Mouse (Mus musculus): ENCODE results near the gene Palm2.

Gene Palm2

DNA sequence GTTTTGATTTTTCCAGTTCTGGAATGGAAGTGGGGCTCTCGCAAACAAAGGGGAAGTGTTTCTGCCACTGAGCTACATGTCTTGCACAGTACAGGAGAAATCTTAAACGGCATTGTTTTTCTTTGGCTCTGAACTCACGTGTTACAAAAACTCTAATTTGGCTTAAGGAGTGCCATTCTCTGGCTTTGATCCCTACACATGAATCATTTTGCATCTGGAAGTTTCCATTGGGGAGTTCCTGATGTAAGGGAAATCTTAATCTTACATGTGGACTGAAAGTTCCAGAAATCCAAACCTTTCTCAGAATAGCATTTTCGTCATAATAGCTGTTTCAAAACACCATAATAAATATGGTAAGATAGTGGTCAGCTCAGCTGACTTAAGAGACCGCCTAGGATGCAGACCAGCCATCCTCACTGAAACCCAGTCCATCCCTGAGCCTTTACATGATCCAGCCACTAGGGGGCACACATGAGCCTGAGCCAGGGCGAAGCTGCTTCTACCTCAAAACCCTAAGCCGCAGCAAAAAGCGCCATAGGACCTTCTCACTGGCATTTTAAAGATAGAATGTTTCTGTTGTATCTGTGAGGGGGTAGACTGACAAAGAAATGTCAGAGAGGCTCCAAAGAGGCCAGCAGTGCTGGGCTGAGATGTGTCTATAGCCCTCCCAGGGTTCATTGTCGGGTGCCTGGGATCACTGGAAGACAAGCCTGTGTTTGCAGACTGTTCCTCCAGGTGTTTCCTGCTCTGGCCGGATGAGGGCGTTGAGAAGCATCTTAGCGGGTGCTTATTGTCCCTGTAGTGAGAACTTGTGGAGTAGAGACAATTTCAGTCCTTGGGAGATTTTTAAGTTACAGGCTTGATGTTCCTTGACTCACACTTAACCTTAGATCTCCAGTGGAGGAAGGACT is 239.2 kb downstream of the Palm2 start:
- DNase-seq (ENCODE audit: low spot score) = peak; percentile 66

DNA sequence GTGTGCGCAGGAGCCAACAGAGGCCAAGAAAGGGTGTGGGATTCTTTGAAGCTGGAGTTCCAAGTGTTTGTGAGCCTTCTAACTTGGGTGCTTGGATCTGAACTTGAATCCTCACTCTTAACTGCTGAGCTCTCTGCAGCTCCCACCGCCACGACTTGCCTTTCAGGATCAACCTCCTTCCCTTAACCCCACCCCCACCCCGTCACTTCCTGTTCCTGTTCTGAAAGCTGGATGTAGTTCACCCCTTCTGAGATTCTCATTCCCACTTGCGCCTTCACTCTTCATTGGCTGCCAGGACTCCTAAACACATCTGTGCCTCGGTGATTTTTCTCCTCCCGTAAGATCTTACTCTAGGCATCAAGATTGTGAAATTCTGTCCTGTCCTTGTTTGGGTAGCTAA is 240.3 kb downstream of the Palm2 start:
- DNase-seq (ENCODE audit: low spot score) = no peak

DNA sequence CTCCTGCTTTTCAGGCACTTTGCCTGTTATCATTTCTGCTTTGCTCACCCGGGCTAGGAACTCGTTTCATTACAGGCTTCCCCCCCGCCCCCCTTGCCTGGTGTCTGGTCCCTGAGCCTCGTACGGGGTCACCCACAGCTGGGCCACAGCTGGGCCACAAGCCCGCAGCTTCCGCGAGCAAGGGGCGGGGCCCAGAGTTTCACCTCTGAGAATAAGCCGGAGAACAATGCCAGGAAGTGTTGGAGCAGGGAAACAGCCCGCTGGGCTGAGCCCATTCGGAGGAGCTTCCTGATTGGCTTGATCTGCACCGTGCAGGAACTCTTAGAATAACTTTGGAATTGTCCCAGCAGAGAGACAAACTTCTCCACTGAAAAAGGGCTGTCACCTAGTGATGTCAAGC is 241.3 kb downstream of the Palm2 start:
- peak; percentile 17 for DNase-seq (ENCODE audit: low spot score)

DNA sequence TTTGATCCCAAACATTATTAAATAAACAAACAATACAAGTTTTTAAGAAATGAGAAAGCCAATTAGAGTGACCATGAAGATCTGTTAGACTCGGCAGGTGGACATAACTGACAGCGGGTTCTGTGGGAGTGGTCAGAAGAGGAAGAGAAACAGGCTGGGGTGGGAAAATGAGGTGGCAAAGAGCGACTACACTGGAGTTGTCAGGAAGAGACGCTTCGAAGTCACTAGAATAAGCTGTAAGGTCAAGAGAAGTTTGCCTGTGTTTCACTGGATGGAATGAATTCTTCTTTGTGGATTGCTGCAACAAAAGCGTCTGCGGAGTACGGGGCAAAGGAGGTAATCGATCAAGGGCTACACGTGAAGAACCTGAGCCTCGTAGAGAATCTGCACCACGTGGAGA is 243.9 kb downstream of the Palm2 start:
- no peak for DNase-seq (ENCODE audit: low spot score)

DNA sequence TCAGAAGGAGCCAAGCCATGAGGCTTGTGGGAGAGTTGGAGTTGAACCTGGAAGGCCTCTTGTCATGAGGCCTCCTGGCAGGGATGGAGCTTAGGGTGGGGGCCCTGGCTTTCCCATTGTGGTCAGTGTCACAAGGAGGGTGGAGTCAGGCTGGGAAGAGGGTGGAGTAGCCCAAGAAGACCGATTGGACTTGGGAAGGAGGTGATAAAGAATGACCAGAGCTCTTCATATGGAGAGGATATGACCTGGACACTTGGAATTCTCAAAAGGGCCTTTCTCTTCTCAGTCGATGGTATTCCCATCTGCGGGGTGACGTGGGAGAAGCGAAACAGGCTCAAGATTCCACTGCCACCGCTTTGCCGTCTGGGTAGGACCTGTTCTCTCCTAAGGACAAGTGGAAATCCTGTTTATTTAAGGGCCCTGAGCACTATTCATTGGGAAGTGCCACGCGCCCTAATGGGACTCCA is 245.0 kb downstream of the Palm2 start:
- no peak for DNase-seq (ENCODE audit: low spot score)

DNA sequence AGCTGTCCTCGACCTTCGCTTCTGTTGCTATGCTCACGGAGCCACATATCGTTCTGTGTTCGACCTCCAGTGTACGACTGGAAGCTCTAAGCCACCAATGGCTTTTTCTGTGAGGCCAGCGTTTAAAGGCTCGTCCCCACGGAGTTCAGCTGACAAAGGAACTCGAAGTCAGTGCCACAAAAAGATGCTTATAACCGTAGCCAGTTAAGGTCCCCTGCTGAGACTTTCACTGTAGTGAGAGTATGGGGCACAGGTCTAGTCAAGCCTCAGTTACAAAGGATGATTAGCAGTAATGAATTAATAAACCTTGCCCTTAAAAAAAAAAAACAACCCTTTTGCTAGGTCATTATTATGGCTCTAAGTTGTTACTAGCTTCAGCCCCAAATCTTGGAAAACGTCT is 246.1 kb downstream of the Palm2 start:
- no peak for DNase-seq (ENCODE audit: low spot score)

DNA sequence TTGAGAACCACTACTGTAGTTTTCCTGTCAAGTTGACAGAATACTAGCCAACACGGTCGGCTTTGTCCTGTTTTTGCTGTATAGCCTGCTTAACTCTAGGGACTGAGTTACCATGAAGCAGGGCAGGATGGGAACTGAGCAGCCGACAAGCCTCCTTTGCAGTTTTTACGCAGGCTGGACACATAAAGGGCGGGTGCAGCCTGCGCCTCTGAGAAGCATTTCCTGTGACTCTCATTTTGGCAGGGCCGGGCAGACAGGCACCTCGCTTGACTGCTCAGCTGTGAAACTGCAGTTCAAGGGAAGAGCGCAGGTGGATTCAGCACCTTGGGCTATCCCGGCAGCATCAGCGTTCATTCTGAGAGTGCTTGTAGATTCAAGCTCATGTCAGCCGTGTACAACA is 247.5 kb downstream of the Palm2 start:
- DNase-seq (ENCODE audit: low spot score) = no peak

DNA sequence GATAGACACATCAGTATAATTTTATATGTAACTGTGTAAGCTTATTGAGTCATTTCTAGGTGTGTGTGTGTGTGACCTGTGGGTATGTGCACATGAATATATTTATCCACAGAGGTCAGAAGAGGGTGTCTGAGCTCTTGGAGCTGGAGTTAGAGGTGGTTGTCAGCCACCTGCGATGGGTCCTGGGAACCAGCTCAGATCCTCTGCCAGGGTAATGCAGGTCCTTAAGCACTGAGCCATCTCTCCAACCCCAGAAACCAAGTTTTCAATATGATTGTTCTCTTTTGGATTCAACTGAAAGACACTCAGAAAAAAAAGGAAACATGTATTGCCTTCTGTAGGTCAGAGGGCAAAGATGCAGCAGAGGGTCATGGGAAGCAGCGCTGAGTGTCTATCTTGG is 248.3 kb downstream of the Palm2 start:
- DNase-seq (ENCODE audit: low spot score) = no peak

DNA sequence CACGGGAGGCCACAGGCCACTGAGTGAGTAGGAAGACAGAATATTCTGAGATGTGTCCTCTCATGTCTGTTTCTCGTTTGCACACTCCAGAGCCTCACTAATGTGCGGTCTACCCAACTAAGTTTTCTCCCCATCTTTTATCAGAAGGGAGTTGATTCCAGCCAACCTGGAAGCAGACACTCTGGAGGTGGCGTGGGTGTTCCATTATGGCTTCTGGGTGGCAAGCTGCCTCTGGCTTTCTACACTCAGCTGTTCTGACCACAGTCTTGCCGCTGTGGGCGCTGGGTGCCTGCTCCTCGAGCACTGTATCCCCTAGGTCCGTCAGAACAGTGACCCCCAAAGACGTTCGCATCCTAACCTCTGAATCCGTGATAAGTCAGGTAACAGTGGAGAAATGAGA is 248.9 kb downstream of the Palm2 start:
- no peak for DNase-seq (ENCODE audit: low spot score)

DNA sequence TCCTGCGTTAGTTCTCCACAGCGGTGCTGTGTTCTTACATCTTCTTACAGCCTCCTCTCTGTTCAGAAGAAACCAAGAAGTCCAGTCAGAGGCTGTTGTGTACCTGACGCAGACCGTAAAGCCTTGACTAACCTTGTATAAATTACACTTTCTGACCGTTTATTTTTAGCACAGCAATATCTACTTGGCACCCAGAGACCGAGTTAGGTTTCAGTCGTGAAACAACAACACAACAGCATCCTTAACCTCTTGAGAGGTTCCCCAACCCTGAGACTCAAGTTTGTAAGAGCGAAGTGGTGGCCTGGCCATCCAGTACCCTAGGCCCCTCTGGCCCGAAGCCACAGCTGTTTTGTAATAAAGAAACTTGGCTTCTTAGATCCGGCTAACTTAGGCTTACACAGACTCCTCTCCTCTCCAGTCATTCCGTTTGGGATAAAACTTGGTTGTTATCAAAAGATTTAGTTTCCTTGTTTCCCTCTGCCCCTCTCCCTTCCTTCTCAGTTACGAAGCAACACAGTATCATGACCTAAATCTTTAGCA is 250.7 kb downstream of the Palm2 start:
- DNase-seq (ENCODE audit: low spot score) = no peak

DNA sequence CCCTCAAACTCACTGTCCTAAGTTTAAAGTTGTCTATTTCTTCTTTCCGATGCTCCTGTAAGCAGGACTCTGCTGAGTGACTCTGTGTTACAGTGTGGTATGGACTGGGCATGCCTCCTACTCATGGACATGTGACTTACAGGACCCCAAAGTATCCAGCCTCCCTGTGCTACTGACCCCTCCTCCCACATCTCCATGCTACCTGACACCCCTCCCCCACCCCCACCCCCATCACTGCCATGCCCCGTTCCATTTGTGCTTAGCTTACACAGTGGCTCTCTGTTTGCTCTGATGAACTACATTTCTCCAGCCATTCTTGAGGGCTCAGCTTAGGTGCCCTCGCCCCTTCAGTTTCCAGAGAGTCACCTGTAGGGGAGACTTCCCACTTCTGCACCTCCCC is 252.7 kb downstream of the Palm2 start:
- DNase-seq (ENCODE audit: low spot score) = no peak

DNA sequence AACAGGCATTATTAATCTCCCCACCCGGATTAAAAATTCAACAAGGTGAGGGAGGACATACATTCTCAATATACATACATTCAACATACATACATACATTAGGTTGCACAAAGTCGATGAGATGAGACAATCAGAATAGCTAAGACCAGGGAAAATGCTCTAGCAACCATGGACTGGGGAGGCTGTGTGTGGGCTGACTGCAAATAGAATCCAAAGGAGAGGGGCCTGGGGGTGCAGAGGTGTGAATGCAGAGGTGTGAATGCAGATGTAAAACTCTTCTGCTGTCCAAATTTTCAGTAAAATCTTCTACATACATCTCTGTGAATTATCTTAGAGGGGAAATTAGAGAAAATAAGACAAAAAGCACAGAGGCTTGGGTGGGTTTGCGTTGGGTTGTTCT is 253.5 kb downstream of the Palm2 start:
- DNase-seq (ENCODE audit: low spot score) = no peak

DNA sequence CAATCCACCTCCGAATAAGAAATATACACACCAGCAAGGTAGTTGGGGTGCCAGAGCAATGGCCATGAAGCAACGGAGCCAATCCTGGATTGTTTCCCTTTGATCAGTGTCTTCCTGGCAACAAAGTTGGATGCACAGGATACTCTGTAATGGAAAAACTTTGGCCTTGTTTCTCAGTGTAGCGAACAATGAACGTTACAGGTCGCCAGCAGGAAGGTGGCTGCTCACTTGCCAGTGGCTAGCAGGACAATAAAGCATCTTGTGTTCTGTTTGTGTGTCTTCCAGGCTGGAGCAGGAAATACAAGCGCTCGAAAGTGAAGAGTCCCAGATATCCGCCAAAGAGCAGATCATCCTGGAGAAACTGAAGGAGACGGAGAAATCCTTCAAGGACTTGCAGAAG is 254.1 kb downstream of the Palm2 start:
- DNase-seq (ENCODE audit: low spot score) = no peak

DNA sequence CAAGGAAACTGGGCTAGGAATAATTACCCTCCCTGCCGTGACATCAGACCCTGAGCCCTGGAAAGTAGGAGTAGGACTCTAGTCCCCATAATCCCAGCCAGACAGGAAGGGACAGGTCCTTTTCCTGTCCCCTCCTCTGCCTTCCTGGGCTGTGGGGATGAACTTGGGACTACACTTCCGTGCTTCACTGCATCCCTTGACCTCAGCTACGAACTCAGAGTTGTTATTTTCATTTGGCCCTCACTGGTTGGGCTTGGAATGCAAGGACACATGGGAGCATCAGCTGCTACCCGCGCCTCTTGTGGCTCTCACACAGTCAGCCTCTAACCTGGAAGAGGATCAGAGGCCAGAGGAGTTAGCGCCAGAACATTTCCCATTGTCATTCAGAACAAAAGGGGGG is 256.0 kb downstream of the Palm2 start:
- no peak for DNase-seq (ENCODE audit: low spot score)

DNA sequence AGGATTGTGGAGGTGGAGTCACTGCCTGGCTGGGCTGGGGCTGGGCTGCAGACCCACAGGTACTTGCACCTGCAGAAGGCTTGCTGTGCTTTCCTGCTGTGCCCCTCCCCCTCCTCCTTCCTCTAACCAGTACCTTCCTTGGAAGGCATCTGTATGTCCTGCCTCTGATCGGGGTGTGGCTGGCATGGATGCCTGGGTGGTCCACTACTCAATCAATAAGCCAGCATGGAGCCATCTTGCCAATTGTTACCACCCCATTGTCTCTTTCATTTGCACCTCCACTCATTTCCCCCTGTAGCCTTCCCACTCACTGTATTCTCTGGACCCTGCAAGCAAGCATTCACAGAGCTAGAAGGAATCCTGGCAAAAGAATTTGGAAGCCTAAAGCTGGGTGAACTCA is 256.8 kb downstream of the Palm2 start:
- DNase-seq (ENCODE audit: low spot score) = no peak

DNA sequence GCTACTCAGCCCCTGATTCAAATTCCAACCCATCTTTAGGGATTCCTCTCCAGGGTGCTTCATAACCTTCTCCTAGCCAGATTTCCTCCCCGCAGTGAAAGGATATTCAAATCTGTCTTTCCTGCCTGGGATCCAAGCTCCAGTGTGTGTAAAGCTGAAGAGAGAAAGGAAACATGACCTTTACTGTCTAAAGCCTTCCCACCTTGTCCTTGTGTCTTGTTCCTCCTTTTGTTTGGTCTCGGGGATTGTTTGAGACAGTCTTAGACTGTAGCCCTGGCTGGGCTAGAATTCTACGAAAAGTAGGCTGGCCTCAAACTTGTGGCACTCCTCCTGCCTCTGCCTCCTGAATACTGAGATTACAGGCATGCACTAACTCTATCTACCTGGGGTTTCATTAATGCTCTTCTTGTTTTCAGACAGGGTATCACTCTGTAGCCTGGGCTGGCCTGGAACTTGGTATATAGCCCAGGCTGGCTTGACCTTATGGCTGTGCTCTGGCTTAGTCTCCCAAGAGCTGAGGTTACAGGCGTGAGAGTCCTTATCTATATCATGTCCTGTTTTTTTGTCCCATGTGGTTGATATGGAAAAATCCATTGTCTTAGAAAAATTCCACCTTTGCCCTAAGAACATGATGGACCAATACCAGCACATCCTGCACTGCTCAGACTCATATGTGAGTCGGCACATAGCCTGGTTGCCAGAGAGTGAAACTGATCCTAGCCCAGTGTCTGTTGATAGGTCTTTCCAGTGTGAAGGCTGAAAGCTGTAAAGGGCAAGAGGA is 260.5 kb downstream of the Palm2 start:
- no peak for DNase-seq (ENCODE audit: low spot score)

DNA sequence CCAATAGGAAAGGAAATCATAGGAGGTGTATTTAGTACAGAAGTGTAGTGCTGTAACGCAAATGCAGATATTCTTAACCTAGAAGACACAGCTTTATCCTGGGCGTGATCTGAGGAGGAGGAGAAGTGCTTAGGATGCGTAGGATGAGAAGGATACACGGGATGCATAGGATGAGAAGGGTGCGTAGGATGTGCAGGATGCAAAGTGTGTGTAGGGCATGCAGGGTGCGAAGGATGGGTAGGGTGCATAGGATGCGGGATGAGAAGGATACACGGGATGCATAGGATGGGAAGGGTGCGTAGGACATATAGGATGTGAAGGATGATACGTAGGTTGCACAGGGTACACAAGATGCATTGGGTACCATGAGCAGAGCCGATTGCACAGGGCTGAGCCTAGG is 262.9 kb downstream of the Palm2 start:
- DNase-seq (ENCODE audit: low spot score) = no peak

DNA sequence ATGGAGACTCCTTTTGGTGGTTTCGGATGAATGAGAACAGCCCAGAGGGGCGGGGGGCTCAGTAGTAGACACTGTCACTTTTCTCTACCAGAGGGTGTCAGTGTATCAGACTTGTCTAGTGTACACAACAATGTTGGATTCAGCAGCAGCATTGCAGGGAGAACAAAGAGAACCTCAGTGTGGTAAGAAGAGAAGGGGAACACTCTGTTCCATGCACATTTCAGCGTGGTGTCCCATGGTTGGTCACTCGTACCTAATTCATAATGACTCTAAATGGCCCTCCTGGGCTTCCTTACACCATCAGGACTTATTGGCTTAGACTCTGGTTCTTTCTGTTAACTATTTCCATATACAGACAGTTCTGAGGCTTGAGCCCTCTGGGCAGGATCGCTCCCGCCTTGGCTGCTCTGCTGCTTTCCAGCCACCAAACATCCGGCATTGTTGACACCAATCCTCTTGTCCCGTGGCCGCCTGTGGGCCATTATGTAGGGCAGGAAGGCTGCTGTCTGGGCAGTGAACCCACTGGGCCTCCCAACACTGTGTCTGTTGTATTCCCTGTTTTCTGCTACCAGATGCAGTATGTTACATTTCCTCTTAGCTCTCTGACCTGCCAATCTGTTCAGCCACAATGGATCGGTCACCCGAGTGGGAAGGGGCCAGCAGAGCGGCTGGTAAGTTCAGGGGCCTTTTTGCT is 264.0 kb downstream of the Palm2 start:
- DNase-seq (ENCODE audit: low spot score) = no peak

DNA sequence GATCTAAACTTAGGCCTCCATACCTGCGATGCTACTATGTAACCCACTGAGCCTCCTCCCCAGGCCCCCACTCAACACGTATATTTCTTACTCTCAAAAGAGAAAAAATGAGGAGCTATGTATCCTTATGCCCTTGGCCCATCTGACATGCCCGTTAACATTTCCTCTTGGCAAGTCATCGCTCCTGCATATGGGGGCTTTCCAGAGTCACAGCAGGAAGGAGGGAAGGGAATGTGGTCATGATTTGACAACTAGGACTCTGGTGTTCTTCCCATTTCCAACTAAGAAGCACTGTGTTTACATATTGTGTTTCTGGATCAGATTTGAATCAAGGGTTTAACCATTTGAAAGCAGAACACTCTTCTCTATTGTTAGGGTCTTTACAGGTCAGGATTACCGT is 267.5 kb downstream of the Palm2 start:
- DNase-seq (ENCODE audit: low spot score) = no peak

DNA sequence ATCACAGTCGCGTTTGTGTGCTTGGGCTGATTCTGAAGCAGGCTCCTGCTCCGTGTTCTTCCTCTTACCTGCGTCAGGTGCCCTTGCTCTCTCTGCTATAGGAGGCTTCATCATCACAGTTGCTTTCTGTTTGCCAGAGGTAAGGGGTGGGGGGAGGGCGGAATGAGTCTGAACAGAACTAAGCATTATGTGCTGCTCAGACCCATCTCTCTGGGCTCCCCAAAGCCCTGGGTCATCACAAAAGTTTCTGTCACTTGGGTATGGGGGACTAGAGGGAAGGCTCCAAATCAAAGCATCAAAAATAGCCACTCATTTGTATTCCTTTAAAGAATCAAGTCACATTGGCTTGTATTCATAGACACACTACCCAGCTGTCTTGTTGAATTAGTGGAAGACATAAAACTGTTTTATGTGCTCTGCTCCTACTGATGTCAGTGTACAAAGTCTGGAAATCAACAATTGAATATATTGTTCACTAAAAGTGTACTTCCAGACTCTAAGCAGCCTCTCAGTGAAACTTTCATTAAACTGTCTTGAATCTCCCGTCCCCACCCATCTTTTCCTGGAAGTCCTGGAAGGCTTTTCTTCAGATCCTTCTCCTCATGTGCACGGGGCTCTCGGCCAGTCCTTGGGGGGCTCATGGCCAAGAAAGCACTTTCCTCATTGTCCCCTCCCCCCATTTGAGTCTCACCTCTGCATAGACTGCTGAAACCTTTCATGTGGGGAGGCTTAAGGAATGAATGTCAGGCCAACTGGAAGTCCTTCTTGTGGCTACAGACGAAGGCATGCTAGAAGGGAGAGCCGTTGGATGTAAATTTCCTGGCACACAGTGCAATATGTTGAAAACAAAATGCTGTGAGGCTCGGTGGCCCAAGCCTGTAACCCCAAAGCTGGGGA is 269.8 kb downstream of the Palm2 start:
- DNase-seq (ENCODE audit: low spot score) = no peak

DNA sequence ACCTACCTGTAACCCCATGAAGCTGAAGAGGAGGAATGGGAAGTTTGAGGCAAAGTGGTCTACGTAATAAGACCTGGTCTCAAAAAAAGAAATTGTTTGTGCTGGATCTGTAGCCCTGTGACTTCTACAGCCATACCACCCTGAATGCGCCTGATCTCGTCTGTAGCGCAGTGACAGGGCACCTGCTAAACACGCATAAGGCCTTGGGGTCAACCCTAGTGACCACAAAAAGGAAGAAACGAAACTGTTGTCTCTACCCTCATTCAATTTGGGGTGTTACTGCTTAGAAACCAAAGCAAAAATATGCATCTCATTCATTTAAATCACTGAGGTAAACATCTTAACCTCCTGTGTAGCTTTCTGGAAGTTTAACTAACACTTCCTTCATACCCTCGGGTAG is 270.5 kb downstream of the Palm2 start:
- DNase-seq (ENCODE audit: low spot score) = no peak
